Mouse (Mus musculus): ENCODE data around the gene Fgf22. TPM values are rescaled to one million over a fixed set of nuclear protein-coding genes. Genes with fewer than 3 reads are reported as not detected.
A peak's percentile ranks its signal among the peaks of the same experiment; 100 is the strongest.

Gene Fgf22
- total and polyA plus RNA-seq, 2 experiments from 2014 or later, result 1.3 to 5.1 TPM

GRCm38 (mm10) chr10:79806331-79806730 is 51.5 kb downstream of the Fgf22 start:
- no peak for DNase-seq (ENCODE audit: low spot score)
- H3K27me3 ChIP-seq (ENCODE audit: insufficient read depth, low read length), result no peaks in the 10 kb centered on the region
- TF ChIP-seq CTCF (IDR thresholded peaks at IDR 0.05; ENCODE audit: low read depth), result no peak
- no peak overlapping the region for H3K9ac ChIP-seq (replicated peaks; ENCODE audit: low read length)
- no peak for ATAC-seq
- H3K4me3 ChIP-seq (ENCODE audit: low read length), result no peak overlapping the region
- H3K36me3 ChIP-seq (ENCODE audit: insufficient read depth, low read length), result peaks cover 23% of the 10 kb centered on the region; the same call in 1 of the 2 replicates
- no peaks in the 10 kb centered on the region for H3K9me3 ChIP-seq (ENCODE audit: low read length)
- H3K4me1 ChIP-seq (ENCODE audit: insufficient read depth, low read length), result peaks cover 21% of the 10 kb centered on the region; the same call in 1 of the 2 replicates
- H3K4me2 ChIP-seq (ENCODE audit: low read depth, low read length), result no peak overlapping the region
- WGBS, result 84% methylated on average over 9 of the region's 9 CpGs
- H3K27ac ChIP-seq, result no peak overlapping the region

DNA sequence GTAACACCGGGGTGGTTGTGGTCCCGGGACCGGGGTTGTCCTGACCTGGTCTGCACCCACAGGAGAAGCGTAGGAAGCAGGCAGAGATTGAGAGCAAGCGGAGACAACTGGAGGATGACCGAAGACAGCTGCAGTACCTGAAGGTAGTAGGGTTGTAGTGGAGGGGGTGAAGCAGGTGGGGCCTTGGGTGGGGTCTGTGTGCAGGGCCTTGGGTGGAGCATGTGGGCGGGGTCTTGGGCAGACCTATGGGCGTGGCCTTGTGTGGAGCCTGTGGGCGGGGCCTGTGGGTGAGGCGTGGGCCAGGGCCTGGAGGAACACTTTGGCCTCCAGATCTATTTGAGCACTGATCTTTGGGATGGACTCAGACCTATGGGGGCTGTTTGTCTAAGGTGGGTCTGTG is 52.1 kb downstream of the Fgf22 start:
- no peak overlapping the region for H3K4me3 ChIP-seq (ENCODE audit: low read length)
- 85% methylated on average over 10 of the region's 10 CpGs for WGBS
- H3K27me3 ChIP-seq (ENCODE audit: insufficient read depth, low read length), result no peaks in the 10 kb centered on the region
- ATAC-seq (no peak), DNase-seq (ENCODE audit: low spot score) (no peak)
- peaks cover 23% of the 10 kb centered on the region; the same call in 1 of the 2 replicates for H3K36me3 ChIP-seq (ENCODE audit: insufficient read depth, low read length)
- no peak overlapping the region for H3K4me2 ChIP-seq (ENCODE audit: low read depth, low read length)
- peaks cover 18% of the 10 kb centered on the region; the same call in 1 of the 2 replicates for H3K4me1 ChIP-seq (ENCODE audit: insufficient read depth, low read length)
- H3K9ac ChIP-seq (replicated peaks; ENCODE audit: low read length), result no peak overlapping the region
- H3K27ac ChIP-seq, result no peak overlapping the region; the same call in 1 of the 2 replicates
- no peaks in the 10 kb centered on the region for H3K9me3 ChIP-seq (ENCODE audit: low read length)
- no peak for TF ChIP-seq CTCF (IDR thresholded peaks at IDR 0.05; ENCODE audit: low read depth)

GRCm38 (mm10) chr10:79807826-79808225 is 53.0 kb downstream of the Fgf22 start:
- Histone ChIP-seq H3K9me3 (ENCODE audit: low read length) (no peaks in the 10 kb centered on the region), H3K9ac (replicated peaks; ENCODE audit: low read length) (no peak overlapping the region), H3K27me3 (ENCODE audit: insufficient read depth, low read length) (no peaks in the 10 kb centered on the region), H3K36me3 (ENCODE audit: insufficient read depth, low read length) (peaks cover 28% of the 10 kb centered on the region; the same call in 1 of the 2 replicates), H3K27ac (peak overlapping the region; percentile 58; the same call in 1 of the 2 replicates), H3K4me1 (ENCODE audit: insufficient read depth, low read length) (peaks cover 10% of the 10 kb centered on the region; the same call in 1 of the 2 replicates), H3K4me3 (ENCODE audit: low read length) (no peak overlapping the region), H3K4me2 (ENCODE audit: low read depth, low read length) (no peak overlapping the region)
- no peak for TF ChIP-seq CTCF (IDR thresholded peaks at IDR 0.05; ENCODE audit: low read depth)
- 32% methylated on average over 11 of the region's 11 CpGs for WGBS
- DNase-seq (ENCODE audit: low spot score) (peak; percentile 70), ATAC-seq (no peak)

Other genes with a start within 250 kb of the Fgf22 start
Only the 30 nearest of the 33 such genes appear.
- 30.3 and 38.0 TPM in 2 replicates for gene Plpp2, start 221.3 kb upstream of the Fgf22 start, total RNA-seq (2014; rRNA removed)
- gene Plpp2, start 221.3 kb upstream of the Fgf22 start, polyA plus RNA-seq (2015; fragmentation: Nextera tagmentation; extraction: Ambion mirVana), result 16.9 and 17.7 TPM in 2 replicates
- 115 and 126 TPM in 2 replicates for gene Mier2, start 199.9 kb upstream of the Fgf22 start, total RNA-seq (2014; rRNA removed)
- 36.3 and 37.5 TPM in 2 replicates for gene Mier2, start 199.9 kb upstream of the Fgf22 start, polyA plus RNA-seq (2015; fragmentation: Nextera tagmentation; extraction: Ambion mirVana)
- not detected in 2 replicates for gene Theg, start 167.7 kb upstream of the Fgf22 start, total RNA-seq (2014; rRNA removed)
- gene Theg, start 167.7 kb upstream of the Fgf22 start, polyA plus RNA-seq (2015; fragmentation: Nextera tagmentation; extraction: Ambion mirVana), result not detected in 2 replicates
- gene C2cd4c, start 141.1 kb upstream of the Fgf22 start, total RNA-seq (2014; rRNA removed), result 31.9 and 37.6 TPM in 2 replicates
- gene C2cd4c, start 141.1 kb upstream of the Fgf22 start, polyA plus RNA-seq (2015; fragmentation: Nextera tagmentation; extraction: Ambion mirVana), result 1.0 and 1.1 TPM in 2 replicates
- gene Shc2, start 117.2 kb upstream of the Fgf22 start, total RNA-seq (2014; rRNA removed), result 66.2 and 67.9 TPM in 2 replicates
- 19.8 and 21.3 TPM in 2 replicates for gene Shc2, start 117.2 kb upstream of the Fgf22 start, polyA plus RNA-seq (2015; fragmentation: Nextera tagmentation; extraction: Ambion mirVana)
- gene Odf3l2, start 109.3 kb upstream of the Fgf22 start, total RNA-seq (2014; rRNA removed), result 0.42 and 2.0 TPM in 2 replicates
- 0.60 and 0.71 TPM in 2 replicates for gene Odf3l2, start 109.3 kb upstream of the Fgf22 start, polyA plus RNA-seq (2015; fragmentation: Nextera tagmentation; extraction: Ambion mirVana)
- 0.90 and 2.1 TPM in 2 replicates for gene Madcam1, start 90.5 kb upstream of the Fgf22 start, total RNA-seq (2014; rRNA removed)
- gene Madcam1, start 90.5 kb upstream of the Fgf22 start, polyA plus RNA-seq (2015; fragmentation: Nextera tagmentation; extraction: Ambion mirVana), result 0.98 and 1.4 TPM in 2 replicates
- 117 and 135 TPM in 2 replicates for gene Tpgs1, start 85.7 kb upstream of the Fgf22 start, total RNA-seq (2014; rRNA removed)
- gene Tpgs1, start 85.7 kb upstream of the Fgf22 start, polyA plus RNA-seq (2015; fragmentation: Nextera tagmentation; extraction: Ambion mirVana), result 132 and 133 TPM in 2 replicates
- gene Cdc34, start 72.9 kb upstream of the Fgf22 start, total RNA-seq (2014; rRNA removed), result 65.1 and 76.7 TPM in 2 replicates
- 69.8 and 71.3 TPM in 2 replicates for gene Cdc34, start 72.9 kb upstream of the Fgf22 start, polyA plus RNA-seq (2015; fragmentation: Nextera tagmentation; extraction: Ambion mirVana)
- gene Gzmm, start 66.1 kb upstream of the Fgf22 start, total RNA-seq (2014; rRNA removed), result 0.22 and 0.63 TPM in 2 replicates
- gene Gzmm, start 66.1 kb upstream of the Fgf22 start, polyA plus RNA-seq (2015; fragmentation: Nextera tagmentation; extraction: Ambion mirVana), result 1.2 TPM in 2 replicates
- 1,127 and 1,151 TPM in 2 replicates for gene Bsg, start 50.6 kb upstream of the Fgf22 start, total RNA-seq (2014; rRNA removed)
- gene Bsg, start 50.6 kb upstream of the Fgf22 start, polyA plus RNA-seq (2015; fragmentation: Nextera tagmentation; extraction: Ambion mirVana), result 1,243 and 1,259 TPM in 2 replicates
- 92.6 and 101 TPM in 2 replicates for gene Hcn2, start 38.4 kb upstream of the Fgf22 start, total RNA-seq (2014; rRNA removed)
- gene Hcn2, start 38.4 kb upstream of the Fgf22 start, polyA plus RNA-seq (2015; fragmentation: Nextera tagmentation; extraction: Ambion mirVana), result 5.5 and 6.6 TPM in 2 replicates
- gene Polrmt, start 8.5 kb upstream of the Fgf22 start, total RNA-seq (2014; rRNA removed), result 30.4 and 36.5 TPM in 2 replicates
- 29.7 and 32.6 TPM in 2 replicates for gene Polrmt, start 8.5 kb upstream of the Fgf22 start, polyA plus RNA-seq (2015; fragmentation: Nextera tagmentation; extraction: Ambion mirVana)
- gene Rnf126, start 11.9 kb downstream of the Fgf22 start, total RNA-seq (2014; rRNA removed), result 112 and 120 TPM in 2 replicates
- 108 and 119 TPM in 2 replicates for gene Rnf126, start 11.9 kb downstream of the Fgf22 start, polyA plus RNA-seq (2015; fragmentation: Nextera tagmentation; extraction: Ambion mirVana)
- 2.6 and 3.3 TPM in 2 replicates for gene Fstl3, start 22.2 kb downstream of the Fgf22 start, total RNA-seq (2014; rRNA removed)
- 3.1 and 3.2 TPM in 2 replicates for gene Fstl3, start 22.2 kb downstream of the Fgf22 start, polyA plus RNA-seq (2015; fragmentation: Nextera tagmentation; extraction: Ambion mirVana)
- gene Prss57, start 35.9 kb downstream of the Fgf22 start, total RNA-seq (2014; rRNA removed), result 0.54 and 1.8 TPM in 2 replicates
- 0.13 and 0.33 TPM in 2 replicates for gene Prss57, start 35.9 kb downstream of the Fgf22 start, polyA plus RNA-seq (2015; fragmentation: Nextera tagmentation; extraction: Ambion mirVana)
- 156 and 157 TPM in 2 replicates for gene Palm, start 38.5 kb downstream of the Fgf22 start, total RNA-seq (2014; rRNA removed)
- 221 and 242 TPM in 2 replicates for gene Palm, start 38.5 kb downstream of the Fgf22 start, polyA plus RNA-seq (2015; fragmentation: Nextera tagmentation; extraction: Ambion mirVana)
- gene Misp, start 65.9 kb downstream of the Fgf22 start, total RNA-seq (2014; rRNA removed), result 0.05 and 0.22 TPM in 2 replicates
- gene Misp, start 65.9 kb downstream of the Fgf22 start, polyA plus RNA-seq (2015; fragmentation: Nextera tagmentation; extraction: Ambion mirVana), result 0.33 TPM in 1 of 2 replicates, not detected in the other
- gene Ptbp1, start 99.4 kb downstream of the Fgf22 start, total RNA-seq (2014; rRNA removed), result 166 and 173 TPM in 2 replicates
- gene Ptbp1, start 99.4 kb downstream of the Fgf22 start, polyA plus RNA-seq (2015; fragmentation: Nextera tagmentation; extraction: Ambion mirVana), result 58.9 and 65.5 TPM in 2 replicates
- gene Prtn3, start 119.4 kb downstream of the Fgf22 start, total RNA-seq (2014; rRNA removed), result 9.4 and 20.5 TPM in 2 replicates
- 11.6 and 11.8 TPM in 2 replicates for gene Prtn3, start 119.4 kb downstream of the Fgf22 start, polyA plus RNA-seq (2015; fragmentation: Nextera tagmentation; extraction: Ambion mirVana)
- 487 and 541 TPM in 2 replicates for gene Plppr3, start 119.6 kb downstream of the Fgf22 start, total RNA-seq (2014; rRNA removed)
- gene Plppr3, start 119.6 kb downstream of the Fgf22 start, polyA plus RNA-seq (2015; fragmentation: Nextera tagmentation; extraction: Ambion mirVana), result 268 and 283 TPM in 2 replicates
- gene Elane, start 131.2 kb downstream of the Fgf22 start, total RNA-seq (2014; rRNA removed), result not detected in 2 replicates
- gene Elane, start 131.2 kb downstream of the Fgf22 start, polyA plus RNA-seq (2015; fragmentation: Nextera tagmentation; extraction: Ambion mirVana), result 0.24 TPM in 1 of 2 replicates, not detected in the other
- gene Cfd, start 135.8 kb downstream of the Fgf22 start, total RNA-seq (2014; rRNA removed), result not detected in 2 replicates
- gene Cfd, start 135.8 kb downstream of the Fgf22 start, polyA plus RNA-seq (2015; fragmentation: Nextera tagmentation; extraction: Ambion mirVana), result not detected in 2 replicates
- 71.4 and 82.2 TPM in 2 replicates for gene Med16, start 153.8 kb downstream of the Fgf22 start, total RNA-seq (2014; rRNA removed)
- gene Med16, start 153.8 kb downstream of the Fgf22 start, polyA plus RNA-seq (2015; fragmentation: Nextera tagmentation; extraction: Ambion mirVana), result 43.2 and 48.4 TPM in 2 replicates
- gene Gm26602, start 155.8 kb downstream of the Fgf22 start, total RNA-seq (2014; rRNA removed), result not detected in 2 replicates
- gene Gm26602, start 155.8 kb downstream of the Fgf22 start, polyA plus RNA-seq (2015; fragmentation: Nextera tagmentation; extraction: Ambion mirVana), result 4.9 and 17.2 TPM in 2 replicates
- 7.7 and 9.4 TPM in 2 replicates for gene Kiss1r, start 161.9 kb downstream of the Fgf22 start, total RNA-seq (2014; rRNA removed)
- gene Kiss1r, start 161.9 kb downstream of the Fgf22 start, polyA plus RNA-seq (2015; fragmentation: Nextera tagmentation; extraction: Ambion mirVana), result 3.4 and 3.9 TPM in 2 replicates
- 111 and 133 TPM in 2 replicates for gene R3hdm4, start 166.1 kb downstream of the Fgf22 start, total RNA-seq (2014; rRNA removed)
- 252 and 267 TPM in 2 replicates for gene R3hdm4, start 166.1 kb downstream of the Fgf22 start, polyA plus RNA-seq (2015; fragmentation: Nextera tagmentation; extraction: Ambion mirVana)
- 9.7 and 10.1 TPM in 2 replicates for gene Arid3a, start 172.0 kb downstream of the Fgf22 start, total RNA-seq (2014; rRNA removed)
- 2.5 and 2.6 TPM in 2 replicates for gene Arid3a, start 172.0 kb downstream of the Fgf22 start, polyA plus RNA-seq (2015; fragmentation: Nextera tagmentation; extraction: Ambion mirVana)
- 74.6 and 81.6 TPM in 2 replicates for gene Wdr18, start 205.1 kb downstream of the Fgf22 start, total RNA-seq (2014; rRNA removed)
- gene Wdr18, start 205.1 kb downstream of the Fgf22 start, polyA plus RNA-seq (2015; fragmentation: Nextera tagmentation; extraction: Ambion mirVana), result 109 TPM in 2 replicates
- gene Grin3b, start 215.6 kb downstream of the Fgf22 start, total RNA-seq (2014; rRNA removed), result 0.68 and 0.97 TPM in 2 replicates
- 0.20 and 0.51 TPM in 2 replicates for gene Grin3b, start 215.6 kb downstream of the Fgf22 start, polyA plus RNA-seq (2015; fragmentation: Nextera tagmentation; extraction: Ambion mirVana)

Measured in hindbrain, postnatal 0 days (tissue).